Mouse (Mus musculus): Measurements from ENCODE around the gene Stxbp6.
"Not testable (repeated sequence)": the region's sequence is repeated elsewhere in the genome, so short reads cannot be mapped to it uniquely, and the experiment has no call there.

Gene Stxbp6

GRCm38 (mm10) chr12:45056372-45056771 is 18.1 kb downstream of the Stxbp6 start:
- no peak for DNase-seq (ENCODE audit: low spot score in 2 of 2)

GRCm38 (mm10) chr12:45053319-45053718 is 21.2 kb downstream of the Stxbp6 start:
- no peak for DNase-seq (ENCODE audit: low spot score in 2 of 2)

GRCm38 (mm10) chr12:45052860-45053259 is 21.6 kb downstream of the Stxbp6 start:
- no peak for DNase-seq (ENCODE audit: low spot score in 2 of 2)

- DNase-seq (ENCODE audit: low spot score in 2 of 2): no peak
Observed at GRCm38 (mm10) chr12:45049894-45050293, 24.6 kb downstream of the Stxbp6 start.

- DNase-seq (ENCODE audit: low spot score in 2 of 2): not testable (repeated sequence)
Observed at GRCm38 (mm10) chr12:45047711-45048110, 26.8 kb downstream of the Stxbp6 start.

GRCm38 (mm10) chr12:45047172-45047571 is 27.3 kb downstream of the Stxbp6 start:
- no peak for DNase-seq (ENCODE audit: low spot score in 2 of 2)

- DNase-seq (ENCODE audit: low spot score in 2 of 2): no peak
Observed at GRCm38 (mm10) chr12:45044581-45044980, 29.9 kb downstream of the Stxbp6 start.

GRCm38 (mm10) chr12:45042591-45043091 is 31.9 kb downstream of the Stxbp6 start:
- DNase-seq (ENCODE audit: low spot score in 2 of 2): no peak

- no peak for DNase-seq (ENCODE audit: low spot score in 2 of 2)
Observed at GRCm38 (mm10) chr12:45037496-45037895, 37.0 kb downstream of the Stxbp6 start.

- no peak for DNase-seq (ENCODE audit: low spot score in 2 of 2)
Observed at GRCm38 (mm10) chr12:45037091-45037490, 37.4 kb downstream of the Stxbp6 start.

- DNase-seq (ENCODE audit: low spot score in 2 of 2): peak in 1 of 2 experiments; percentile 22
Observed at GRCm38 (mm10) chr12:45030681-45031080, 43.8 kb downstream of the Stxbp6 start.

- no peak for DNase-seq (ENCODE audit: low spot score in 2 of 2)
Observed at GRCm38 (mm10) chr12:45026347-45026746, 48.2 kb downstream of the Stxbp6 start.

- no peak for DNase-seq (ENCODE audit: low spot score in 2 of 2)
Observed at GRCm38 (mm10) chr12:45020018-45020417, 54.5 kb downstream of the Stxbp6 start.

GRCm38 (mm10) chr12:45019059-45019822 is 55.3 kb downstream of the Stxbp6 start:
- no peak for DNase-seq (ENCODE audit: low spot score in 2 of 2)

- DNase-seq (ENCODE audit: low spot score in 2 of 2): peak; percentile 84 to 88
Observed at GRCm38 (mm10) chr12:45013246-45013756, 61.2 kb downstream of the Stxbp6 start.

GRCm38 (mm10) chr12:45011436-45012089 is 62.9 kb downstream of the Stxbp6 start:
- DNase-seq (ENCODE audit: low spot score in 2 of 2): no peak

GRCm38 (mm10) chr12:45011006-45011405 is 63.5 kb downstream of the Stxbp6 start:
- no peak for DNase-seq (ENCODE audit: low spot score in 2 of 2)

GRCm38 (mm10) chr12:45009984-45010611 is 64.4 kb downstream of the Stxbp6 start:
- no peak for DNase-seq (ENCODE audit: low spot score in 2 of 2)

- no peak for DNase-seq (ENCODE audit: low spot score in 2 of 2)
Observed at GRCm38 (mm10) chr12:45006569-45006968, 67.9 kb downstream of the Stxbp6 start.

GRCm38 (mm10) chr12:45006049-45006448 is 68.5 kb downstream of the Stxbp6 start:
- DNase-seq (ENCODE audit: low spot score in 2 of 2): no peak

- no peak for DNase-seq (ENCODE audit: low spot score in 2 of 2)
Observed at GRCm38 (mm10) chr12:45001996-45002395, 72.5 kb downstream of the Stxbp6 start.

- no peak for DNase-seq (ENCODE audit: low spot score in 2 of 2)
Observed at GRCm38 (mm10) chr12:44997422-44997821, 77.1 kb downstream of the Stxbp6 start.

All from right cerebral cortex, adult 2 months (tissue).